Mouse (Mus musculus): ENCODE results near the gene Gabrr2. TPM values are rescaled to one million over a fixed set of nuclear protein-coding genes. Genes with fewer than 3 reads are reported as not detected.

The Gabrr2 gene
- polyA plus RNA-seq, 1 experiment from 2014 or later = 0.17 TPM

DNA sequence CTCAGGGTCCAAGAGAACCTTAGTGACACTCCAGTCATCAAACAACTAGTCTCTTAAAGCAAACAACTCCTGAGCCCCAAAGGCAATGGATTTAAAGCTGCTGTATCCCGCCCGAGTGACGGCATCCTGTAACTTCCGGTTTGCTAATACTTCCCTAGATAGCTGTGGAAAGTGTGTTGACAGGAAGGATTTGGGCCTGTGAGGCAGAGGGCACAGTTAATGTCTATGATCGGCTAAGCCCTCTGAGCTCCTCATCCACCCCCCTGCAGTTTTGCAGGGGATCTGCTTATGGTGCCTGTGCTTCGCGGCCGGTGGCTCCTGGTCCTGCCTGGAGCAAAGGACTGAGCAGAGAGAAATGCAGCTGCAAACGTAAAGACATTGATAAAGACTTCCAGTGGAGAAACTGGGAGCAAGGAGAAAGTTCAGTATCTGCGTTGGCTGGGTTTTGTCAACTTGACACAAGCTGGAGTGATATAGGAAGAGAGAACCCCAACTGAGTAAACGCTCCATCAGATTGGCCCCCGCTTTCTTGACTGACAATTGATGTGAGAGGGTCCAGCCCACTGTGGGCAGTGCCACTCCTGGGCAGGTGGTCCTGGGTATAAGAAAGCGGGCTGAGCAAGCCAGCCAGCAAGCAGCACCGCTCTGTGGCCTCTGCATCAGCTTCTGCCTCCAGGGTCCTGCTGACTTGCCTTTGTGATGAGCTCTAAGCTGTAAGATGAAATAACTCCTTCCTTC lies 3.6 kb downstream of the Gabrr2 start:
- H3K4me2 ChIP-seq (ENCODE audit: low read depth, low read length) = peak overlapping the region; percentile 60
- H3K36me3 ChIP-seq (ENCODE audit: control insufficient read depth, insufficient read depth) = no peaks in the 10 kb centered on the region
- peak overlapping the region; percentile 60; the same call in 1 of the 2 replicates for H3K9ac ChIP-seq (ENCODE audit: low read length)
- no peaks in the 10 kb centered on the region for H3K9me3 ChIP-seq (replicated peaks; ENCODE audit: control insufficient read depth, low read length)
- no peaks in the 10 kb centered on the region for H3K27me3 ChIP-seq (ENCODE audit: control insufficient read depth, insufficient read depth, low read length)
- H3K27ac ChIP-seq (ENCODE audit: low read length) = no peak overlapping the region
- 27% methylated on average over 14 of the region's 14 CpGs for WGBS
- ATAC-seq (replicated peaks; ENCODE audit: extremely low read depth, insufficient read depth, low FRiP score) = no peak
- H3K4me3 ChIP-seq (ENCODE audit: low read length) = peak overlapping the region; percentile 31
- peaks cover 8% of the 10 kb centered on the region for H3K4me1 ChIP-seq (ENCODE audit: control insufficient read depth, insufficient read depth, low read length)

DNA sequence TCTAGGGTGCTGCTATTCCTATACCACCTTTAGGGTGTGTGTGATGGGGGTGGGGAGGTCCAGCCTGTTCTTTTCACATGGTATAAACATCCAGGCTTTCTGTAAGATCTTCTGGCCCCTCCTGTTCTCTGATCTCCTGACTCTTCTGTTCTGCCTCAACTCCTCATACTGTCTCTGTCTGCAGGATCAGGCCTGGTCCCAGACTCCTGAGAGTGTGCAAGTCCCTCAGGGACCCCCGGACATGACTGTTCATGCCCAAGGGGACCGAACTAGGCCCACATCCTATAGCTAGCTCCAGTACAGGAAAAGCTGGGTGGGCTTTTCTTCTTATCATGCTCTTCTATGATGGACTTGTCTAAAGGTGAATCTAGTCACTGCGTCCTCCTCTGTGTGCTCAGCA lies 4.5 kb downstream of the Gabrr2 start:
- Histone ChIP-seq H3K9me3 (replicated peaks; ENCODE audit: control insufficient read depth, low read length) (no peaks in the 10 kb centered on the region), H3K4me1 (ENCODE audit: control insufficient read depth, insufficient read depth, low read length) (peaks cover 8% of the 10 kb centered on the region), H3K9ac (ENCODE audit: low read length) (no peak overlapping the region), H3K4me3 (ENCODE audit: low read length) (no peak overlapping the region), H3K36me3 (ENCODE audit: control insufficient read depth, insufficient read depth) (no peaks in the 10 kb centered on the region), H3K4me2 (ENCODE audit: low read depth, low read length) (no peak overlapping the region), H3K27me3 (ENCODE audit: control insufficient read depth, insufficient read depth, low read length) (no peaks in the 10 kb centered on the region), H3K27ac (ENCODE audit: low read length) (no peak overlapping the region)
- no peak for ATAC-seq (replicated peaks; ENCODE audit: extremely low read depth, insufficient read depth, low FRiP score)
- 94% methylated on average over 3 of the region's 3 CpGs for WGBS

DNA sequence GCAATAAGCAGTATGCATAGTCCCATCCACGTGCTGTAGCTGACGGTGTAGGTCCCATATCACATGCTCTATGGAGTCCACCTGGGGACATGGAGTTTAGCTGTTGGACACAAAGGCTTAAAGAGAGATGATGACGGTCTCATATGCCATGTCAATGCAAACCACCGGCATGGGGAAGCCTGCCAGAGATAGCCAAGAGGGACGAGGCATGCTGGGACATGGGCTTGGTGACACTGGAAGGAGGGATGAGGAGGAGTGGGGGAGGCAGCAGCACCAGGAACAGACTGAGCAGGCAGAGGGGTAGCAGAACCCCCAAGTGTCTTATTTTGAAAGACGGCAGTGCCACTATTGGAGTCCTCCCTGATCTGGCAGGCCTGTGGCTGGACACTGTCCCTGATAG lies 5.0 kb downstream of the Gabrr2 start:
- H3K4me3 ChIP-seq (ENCODE audit: low read length) = no peak overlapping the region
- 77% methylated on average over 6 of the region's 6 CpGs for WGBS
- no peak overlapping the region for H3K9ac ChIP-seq (ENCODE audit: low read length)
- peaks cover 12% of the 10 kb centered on the region for H3K4me1 ChIP-seq (ENCODE audit: control insufficient read depth, insufficient read depth, low read length)
- H3K27me3 ChIP-seq (ENCODE audit: control insufficient read depth, insufficient read depth, low read length) = no peaks in the 10 kb centered on the region
- H3K4me2 ChIP-seq (ENCODE audit: low read depth, low read length) = no peak overlapping the region
- no peaks in the 10 kb centered on the region for H3K36me3 ChIP-seq (ENCODE audit: control insufficient read depth, insufficient read depth)
- ATAC-seq (replicated peaks; ENCODE audit: extremely low read depth, insufficient read depth, low FRiP score) = no peak
- no peaks in the 10 kb centered on the region for H3K9me3 ChIP-seq (replicated peaks; ENCODE audit: control insufficient read depth, low read length)
- H3K27ac ChIP-seq (ENCODE audit: low read length) = no peak overlapping the region

DNA sequence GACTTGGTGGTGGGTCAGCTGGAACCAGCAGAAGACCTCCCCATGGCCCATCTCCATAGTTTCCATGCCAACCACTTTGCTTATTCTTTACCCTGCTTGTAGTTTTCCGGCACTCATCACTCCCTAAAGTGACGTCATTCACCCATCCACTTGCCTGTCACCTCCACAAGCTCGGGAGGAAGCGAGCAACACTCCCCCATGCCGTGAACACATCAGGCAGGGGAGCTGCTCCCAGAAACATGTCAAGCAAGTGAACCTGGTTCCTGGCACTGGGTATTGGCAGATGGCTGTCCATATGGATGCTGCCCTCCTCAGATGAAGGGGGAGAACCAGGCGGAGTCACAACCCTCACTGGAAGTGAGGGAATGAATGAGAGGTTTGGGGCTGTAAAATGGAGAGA lies 6.1 kb downstream of the Gabrr2 start:
- no peak for ATAC-seq (replicated peaks; ENCODE audit: extremely low read depth, insufficient read depth, low FRiP score)
- peaks cover 12% of the 10 kb centered on the region for H3K4me1 ChIP-seq (ENCODE audit: control insufficient read depth, insufficient read depth, low read length)
- H3K4me3 ChIP-seq (ENCODE audit: low read length) = no peak overlapping the region
- no peaks in the 10 kb centered on the region for H3K27me3 ChIP-seq (ENCODE audit: control insufficient read depth, insufficient read depth, low read length)
- H3K9me3 ChIP-seq (replicated peaks; ENCODE audit: control insufficient read depth, low read length) = no peaks in the 10 kb centered on the region
- H3K27ac ChIP-seq (ENCODE audit: low read length) = no peak overlapping the region
- H3K36me3 ChIP-seq (ENCODE audit: control insufficient read depth, insufficient read depth) = no peaks in the 10 kb centered on the region
- no peak overlapping the region for H3K9ac ChIP-seq (ENCODE audit: low read length)
- H3K4me2 ChIP-seq (ENCODE audit: low read depth, low read length) = no peak overlapping the region
- 48% methylated on average over 6 of the region's 6 CpGs for WGBS

DNA sequence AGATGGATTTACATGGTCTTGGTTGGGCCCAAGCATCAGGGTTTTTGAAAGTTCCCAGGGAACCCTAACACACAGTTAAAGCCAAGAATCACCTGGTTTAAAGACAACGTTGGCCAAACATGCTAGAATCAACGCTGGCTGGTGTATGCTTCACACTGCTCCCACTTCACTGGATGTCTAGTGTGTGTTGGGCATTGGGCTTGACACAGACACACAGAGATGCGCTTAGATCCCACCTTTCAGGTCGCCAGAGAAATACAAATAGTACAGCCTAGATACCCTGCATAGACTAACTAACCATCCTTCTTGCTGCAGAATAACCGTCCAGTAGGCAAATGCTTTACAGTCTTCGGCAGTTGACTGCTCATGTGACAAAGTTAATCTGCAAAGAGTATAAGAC lies 7.5 kb downstream of the Gabrr2 start:
- 84% methylated on average over 6 of the region's 6 CpGs for WGBS
- Histone ChIP-seq H3K36me3 (ENCODE audit: control insufficient read depth, insufficient read depth) (no peaks in the 10 kb centered on the region), H3K27ac (ENCODE audit: low read length) (no peak overlapping the region), H3K9ac (ENCODE audit: low read length) (no peak overlapping the region), H3K4me2 (ENCODE audit: low read depth, low read length) (no peak overlapping the region), H3K4me1 (ENCODE audit: control insufficient read depth, insufficient read depth, low read length) (peaks cover 12% of the 10 kb centered on the region), H3K9me3 (replicated peaks; ENCODE audit: control insufficient read depth, low read length) (no peaks in the 10 kb centered on the region), H3K27me3 (ENCODE audit: control insufficient read depth, insufficient read depth, low read length) (no peaks in the 10 kb centered on the region), H3K4me3 (ENCODE audit: low read length) (no peak overlapping the region)
- no peak for ATAC-seq (replicated peaks; ENCODE audit: extremely low read depth, insufficient read depth, low FRiP score)

DNA sequence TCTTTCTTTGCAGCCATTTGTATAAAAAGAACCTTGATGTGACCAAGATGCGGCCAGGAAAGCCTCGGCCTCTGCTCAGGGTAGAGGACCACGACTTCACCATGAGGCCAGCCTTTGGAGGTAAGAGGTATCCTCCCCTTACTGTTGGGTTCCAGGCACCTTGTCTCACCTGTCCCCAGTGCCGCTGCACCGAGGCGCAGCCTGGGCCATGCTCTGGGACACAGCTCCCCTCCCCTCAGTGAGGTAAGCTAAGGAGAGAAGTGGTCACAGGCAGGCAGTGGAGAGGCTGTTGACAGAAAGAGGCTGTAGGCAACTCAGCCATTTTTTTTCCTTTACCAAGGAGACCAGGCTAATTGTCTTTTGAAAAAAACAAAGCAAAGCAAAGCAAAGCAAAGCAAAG lies 8.5 kb downstream of the Gabrr2 start:
- H3K27me3 ChIP-seq (ENCODE audit: control insufficient read depth, insufficient read depth, low read length) = no peaks in the 10 kb centered on the region
- H3K9ac ChIP-seq (ENCODE audit: low read length) = no peak overlapping the region
- no peak overlapping the region for H3K4me3 ChIP-seq (ENCODE audit: low read length)
- peaks cover 7% of the 10 kb centered on the region for H3K4me1 ChIP-seq (ENCODE audit: control insufficient read depth, insufficient read depth, low read length)
- H3K9me3 ChIP-seq (replicated peaks; ENCODE audit: control insufficient read depth, low read length) = no peaks in the 10 kb centered on the region
- no peak for ATAC-seq (replicated peaks; ENCODE audit: extremely low read depth, insufficient read depth, low FRiP score)
- H3K4me2 ChIP-seq (ENCODE audit: low read depth, low read length) = no peak overlapping the region
- no peaks in the 10 kb centered on the region for H3K36me3 ChIP-seq (ENCODE audit: control insufficient read depth, insufficient read depth)
- WGBS = 72% methylated on average over 6 of the region's 6 CpGs
- no peak overlapping the region for H3K27ac ChIP-seq (ENCODE audit: low read length)

DNA sequence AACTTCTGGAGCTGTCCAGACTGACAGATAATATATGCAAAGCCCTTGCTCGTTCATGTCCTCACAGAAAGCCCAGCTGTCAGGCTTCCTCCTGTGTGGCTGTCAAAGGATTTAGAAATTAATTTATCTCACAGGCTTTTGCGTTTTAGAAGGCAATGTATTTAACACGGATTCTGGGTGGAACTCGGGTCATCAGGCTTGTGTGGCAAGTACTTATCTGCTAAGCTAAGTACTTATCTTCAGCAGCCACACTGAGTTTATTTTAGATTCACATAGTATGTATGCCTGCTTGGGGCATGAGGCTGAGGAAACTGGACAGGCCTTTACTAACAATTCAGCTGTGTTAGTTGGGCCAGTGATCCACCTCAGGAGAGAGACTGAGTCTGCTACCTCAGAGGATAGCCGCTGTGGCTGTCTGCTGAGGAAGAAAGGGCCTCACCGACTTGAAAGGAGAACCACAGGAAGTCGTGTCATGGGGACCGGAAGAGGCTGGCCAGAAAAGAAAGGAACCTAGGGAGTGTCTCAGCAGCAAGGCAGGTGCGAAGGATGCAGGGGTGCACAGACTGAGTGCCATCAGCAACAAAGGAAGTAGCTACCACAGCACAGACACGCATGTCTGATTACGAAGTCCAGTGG lies 9.8 kb downstream of the Gabrr2 start:
- Histone ChIP-seq H3K9me3 (replicated peaks; ENCODE audit: control insufficient read depth, low read length) (no peaks in the 10 kb centered on the region), H3K27me3 (ENCODE audit: control insufficient read depth, insufficient read depth, low read length) (no peaks in the 10 kb centered on the region), H3K4me3 (ENCODE audit: low read length) (no peak overlapping the region), H3K4me1 (ENCODE audit: control insufficient read depth, insufficient read depth, low read length) (peaks cover 4% of the 10 kb centered on the region), H3K36me3 (ENCODE audit: control insufficient read depth, insufficient read depth) (no peaks in the 10 kb centered on the region), H3K4me2 (ENCODE audit: low read depth, low read length) (no peak overlapping the region), H3K9ac (ENCODE audit: low read length) (no peak overlapping the region), H3K27ac (ENCODE audit: low read length) (no peak overlapping the region)
- ATAC-seq (replicated peaks; ENCODE audit: extremely low read depth, insufficient read depth, low FRiP score) = peak; percentile 54; the same call in 1 of the 2 replicates
- 37% methylated on average over 11 of the region's 11 CpGs for WGBS

DNA sequence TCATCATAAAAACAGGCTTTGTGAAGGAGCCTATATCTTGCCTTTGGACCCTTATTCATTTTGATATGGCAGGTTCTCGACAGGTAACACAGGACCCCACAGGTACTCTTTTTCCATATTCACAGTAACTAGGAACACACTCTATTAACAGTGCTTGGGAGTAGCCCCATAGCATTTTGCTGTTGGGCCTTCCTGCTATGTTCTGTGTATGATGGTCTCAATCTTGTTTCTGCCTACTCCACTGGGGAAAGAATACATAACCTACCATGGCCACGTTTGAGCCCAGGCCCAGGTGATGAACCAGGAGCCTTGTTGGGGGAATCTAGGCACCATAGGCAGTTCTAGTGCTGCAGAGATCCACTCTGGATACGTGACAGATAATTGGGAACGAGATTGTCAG lies 11.6 kb downstream of the Gabrr2 start:
- H3K9ac ChIP-seq (ENCODE audit: low read length) = no peak overlapping the region
- no peaks in the 10 kb centered on the region for H3K9me3 ChIP-seq (replicated peaks; ENCODE audit: control insufficient read depth, low read length)
- ATAC-seq (replicated peaks; ENCODE audit: extremely low read depth, insufficient read depth, low FRiP score) = no peak
- H3K4me3 ChIP-seq (ENCODE audit: low read length) = no peak overlapping the region
- H3K36me3 ChIP-seq (ENCODE audit: control insufficient read depth, insufficient read depth) = no peaks in the 10 kb centered on the region
- H3K27me3 ChIP-seq (ENCODE audit: control insufficient read depth, insufficient read depth, low read length) = no peaks in the 10 kb centered on the region
- no peak overlapping the region for H3K27ac ChIP-seq (ENCODE audit: low read length)
- H3K4me2 ChIP-seq (ENCODE audit: low read depth, low read length) = no peak overlapping the region
- WGBS = 78% methylated on average over 4 of the region's 4 CpGs
- H3K4me1 ChIP-seq (ENCODE audit: control insufficient read depth, insufficient read depth, low read length) = peaks cover 4% of the 10 kb centered on the region

DNA sequence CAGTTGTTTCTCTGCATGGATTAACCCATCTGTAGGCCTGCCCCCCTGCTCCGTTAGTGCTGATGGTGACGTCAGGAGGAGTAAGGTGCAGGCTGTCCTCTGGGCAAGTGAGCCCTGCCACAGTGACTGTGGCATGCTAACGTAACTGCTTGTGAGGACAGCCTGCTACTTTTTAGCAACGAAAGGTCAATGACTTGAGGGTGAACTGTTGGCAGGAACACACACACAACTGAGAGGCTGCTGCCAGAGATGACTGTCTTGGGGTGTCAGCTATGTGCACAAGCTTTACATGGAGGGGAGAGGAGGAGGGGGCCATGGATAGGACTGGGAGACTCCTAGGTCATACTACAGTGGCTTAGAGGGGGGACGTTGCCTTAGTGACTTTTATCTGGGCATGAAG lies 12.1 kb downstream of the Gabrr2 start:
- no peak overlapping the region for H3K9ac ChIP-seq (ENCODE audit: low read length)
- H3K4me2 ChIP-seq (ENCODE audit: low read depth, low read length) = no peak overlapping the region
- H3K4me3 ChIP-seq (ENCODE audit: low read length) = no peak overlapping the region
- no peaks in the 10 kb centered on the region for H3K9me3 ChIP-seq (replicated peaks; ENCODE audit: control insufficient read depth, low read length)
- no peaks in the 10 kb centered on the region for H3K27me3 ChIP-seq (ENCODE audit: control insufficient read depth, insufficient read depth, low read length)
- H3K36me3 ChIP-seq (ENCODE audit: control insufficient read depth, insufficient read depth) = no peaks in the 10 kb centered on the region
- WGBS = 60% methylated on average over 5 of the region's 5 CpGs
- ATAC-seq (replicated peaks; ENCODE audit: extremely low read depth, insufficient read depth, low FRiP score) = no peak
- H3K4me1 ChIP-seq (ENCODE audit: control insufficient read depth, insufficient read depth, low read length) = peaks cover 4% of the 10 kb centered on the region
- no peak overlapping the region for H3K27ac ChIP-seq (ENCODE audit: low read length)
